Mouse (Mus musculus): ENCODE data around the gene Ttc13. TPM values are rescaled to one million over a fixed set of nuclear protein-coding genes. Genes with fewer than 3 reads are reported as not detected.
A peak's percentile ranks its signal among the peaks of the same experiment; 100 is the strongest.

The Ttc13 gene
- polyA plus RNA-seq, 1 experiment from 2014 or later, result 44.3 TPM

GRCm38 (mm10) chr8:124672345-124672744, 49.4 kb downstream of the Ttc13 start:
- Histone ChIP-seq H3K9me3 (no peaks in the 10 kb centered on the region), H3K27me3 (no peaks in the 10 kb centered on the region), H3K27ac (no peak overlapping the region), H3K4me3 (no peak overlapping the region), H3K4me1 (0 out of 2 replicates have a peak, but pooled peaks cover 3% of the 10 kb centered on the region), H3K36me3 (peaks cover 59% of the 10 kb centered on the region), H3K4me2 (replicated peaks) (no peak overlapping the region), H3K9ac (no peak overlapping the region)
- ATAC-seq (ENCODE audit: low FRiP score, low read depth), result no peak
- 85% methylated on average over 2 of the region's 2 CpGs for WGBS

DNA sequence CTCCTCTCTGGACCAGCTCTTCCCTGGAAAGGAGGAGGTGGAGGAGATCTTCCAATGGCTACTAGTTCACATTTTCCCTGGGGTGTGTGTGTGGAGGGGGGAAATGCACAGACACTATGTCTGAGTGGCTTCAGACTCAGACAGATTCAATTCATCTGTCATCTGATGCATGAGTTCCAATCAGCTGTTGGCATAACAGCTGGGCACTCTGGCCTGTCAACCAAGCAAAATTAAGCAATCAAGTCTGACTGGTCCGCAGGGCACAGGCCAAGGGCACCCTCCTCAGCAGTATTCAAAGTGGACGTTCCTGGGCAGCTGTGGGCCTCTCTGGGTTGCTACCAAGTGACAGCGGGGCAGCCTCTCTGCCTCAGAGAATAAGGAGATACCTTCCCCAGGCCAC, 53.0 kb downstream of the Ttc13 start:
- 81% methylated on average over 3 of the region's 3 CpGs for WGBS
- ATAC-seq (ENCODE audit: low FRiP score, low read depth), result no peak
- no peaks in the 10 kb centered on the region for H3K27me3 ChIP-seq
- H3K9me3 ChIP-seq, result no peaks in the 10 kb centered on the region
- no peak overlapping the region; the same call in 1 of the 2 replicates for H3K9ac ChIP-seq
- H3K27ac ChIP-seq, result no peak overlapping the region
- H3K4me2 ChIP-seq (replicated peaks), result no peak overlapping the region
- H3K4me3 ChIP-seq, result no peak overlapping the region
- peaks cover 28% of the 10 kb centered on the region for H3K36me3 ChIP-seq
- H3K4me1 ChIP-seq, result peaks cover 6% of the 10 kb centered on the region

- ATAC-seq (ENCODE audit: low FRiP score, low read depth), result no peak
- no peak overlapping the region for H3K9ac ChIP-seq
- H3K9me3 ChIP-seq, result no peaks in the 10 kb centered on the region
- H3K4me1 ChIP-seq, result peaks cover 38% of the 10 kb centered on the region
- H3K27me3 ChIP-seq, result no peaks in the 10 kb centered on the region
- H3K4me2 ChIP-seq (replicated peaks), result no peak overlapping the region
- no peak overlapping the region for H3K4me3 ChIP-seq
- no peaks in the 10 kb centered on the region for H3K36me3 ChIP-seq
- WGBS, result 74% methylated on average over 3 of the region's 3 CpGs
- no peak overlapping the region for H3K27ac ChIP-seq
Observed at GRCm38 (mm10) chr8:124664414-124664813, 57.4 kb downstream of the Ttc13 start.

DNA sequence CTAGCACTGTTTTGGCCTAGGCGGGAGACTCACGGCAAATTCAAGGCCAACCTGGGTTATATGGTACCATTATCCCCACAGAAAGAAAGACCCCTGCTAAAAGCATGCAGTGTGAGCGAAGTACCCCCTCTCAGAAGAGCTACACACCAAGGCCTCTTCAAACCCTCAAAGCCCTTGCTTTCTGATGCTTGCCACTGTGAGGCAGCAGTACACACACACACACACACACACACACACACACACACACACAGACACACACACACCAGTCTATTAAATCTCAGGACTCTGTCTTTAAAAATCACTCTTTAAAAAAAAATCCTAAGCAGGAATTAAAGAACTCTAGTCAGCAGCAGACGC, 57.9 kb downstream of the Ttc13 start:
- Histone ChIP-seq H3K4me1 (peaks cover 40% of the 10 kb centered on the region), H3K9ac (peak overlapping the region; percentile 93), H3K27ac (peak overlapping the region; percentile 86), H3K36me3 (no peaks in the 10 kb centered on the region), H3K4me2 (replicated peaks) (peak overlapping the region; percentile 88), H3K4me3 (peak overlapping the region; percentile 93), H3K9me3 (no peaks in the 10 kb centered on the region), H3K27me3 (no peaks in the 10 kb centered on the region)
- ATAC-seq (ENCODE audit: low FRiP score, low read depth), result 0 out of 2 replicates have a peak, but pooled peaks have one; percentile 6
- 43% methylated on average over 4 of the region's 4 CpGs for WGBS

GRCm38 (mm10) chr8:124663112-124663873, 58.5 kb downstream of the Ttc13 start, which contains the start of gene 2310022B05Rik:
2310022B05Rik (minus strand) TSS chr8:124663369.
- Histone ChIP-seq H3K27ac (peak within 1 kb of the TSS; percentile 86), H3K36me3 (peaks cover 2% of the 10 kb centered on the region; the same call in 1 of the 2 replicates), H3K4me1 (peaks cover 45% of the 10 kb centered on the region), H3K4me2 (replicated peaks) (peak within 1 kb of the TSS; percentile 88), H3K9ac (peak within 1 kb of the TSS; percentile 93), H3K9me3 (no peaks in the 10 kb centered on the region), H3K4me3 (peak within 1 kb of the TSS; percentile 93), H3K27me3 (no peaks in the 10 kb centered on the region)
- 1% methylated on average over 60 of the region's 69 CpGs for WGBS
- peak; percentile 93 for ATAC-seq (ENCODE audit: low FRiP score, low read depth)

DNA sequence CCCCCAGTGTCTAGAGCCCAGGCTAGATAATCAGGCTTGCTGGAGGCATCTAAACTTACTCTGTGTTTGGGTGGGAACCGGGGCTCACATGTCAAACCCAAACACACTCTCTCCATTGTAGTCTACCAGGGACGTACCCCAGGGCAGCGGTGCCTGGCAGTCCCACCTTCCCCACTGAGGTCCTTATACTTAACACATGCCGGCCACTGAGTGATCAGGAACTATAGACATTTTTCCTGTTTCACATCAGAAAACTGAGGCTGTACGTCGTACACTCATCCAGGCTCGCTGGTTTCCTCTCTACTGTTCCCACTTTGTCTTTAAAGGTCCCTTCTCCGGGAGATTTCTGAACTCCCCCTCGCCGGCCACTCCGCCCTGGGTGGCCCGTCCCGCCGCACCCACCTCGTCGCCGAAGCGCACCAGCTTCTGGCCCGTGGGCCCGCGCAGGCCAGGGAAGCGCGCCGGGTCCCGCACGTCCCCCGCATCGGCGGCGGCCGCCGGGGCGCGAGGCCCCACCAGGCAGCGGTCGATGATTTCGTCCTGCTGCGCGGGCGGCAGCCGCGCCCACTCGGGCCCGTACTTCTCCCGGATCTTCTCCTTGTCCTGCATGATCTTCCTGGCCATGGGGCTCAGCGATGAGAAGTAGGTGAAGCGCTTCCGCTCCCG, 59.2 kb downstream of the Ttc13 start:
- Histone ChIP-seq H3K4me1 (peaks cover 49% of the 10 kb centered on the region), H3K4me2 (replicated peaks) (peak overlapping the region; percentile 88), H3K36me3 (peaks cover 6% of the 10 kb centered on the region), H3K9ac (peak overlapping the region; percentile 93), H3K27me3 (no peaks in the 10 kb centered on the region), H3K4me3 (peak overlapping the region; percentile 93), H3K27ac (peak overlapping the region; percentile 86), H3K9me3 (no peaks in the 10 kb centered on the region)
- ATAC-seq (ENCODE audit: low FRiP score, low read depth), result peak; percentile 37
- WGBS, result under 1% methylated on average over 49 of the region's 49 CpGs

DNA sequence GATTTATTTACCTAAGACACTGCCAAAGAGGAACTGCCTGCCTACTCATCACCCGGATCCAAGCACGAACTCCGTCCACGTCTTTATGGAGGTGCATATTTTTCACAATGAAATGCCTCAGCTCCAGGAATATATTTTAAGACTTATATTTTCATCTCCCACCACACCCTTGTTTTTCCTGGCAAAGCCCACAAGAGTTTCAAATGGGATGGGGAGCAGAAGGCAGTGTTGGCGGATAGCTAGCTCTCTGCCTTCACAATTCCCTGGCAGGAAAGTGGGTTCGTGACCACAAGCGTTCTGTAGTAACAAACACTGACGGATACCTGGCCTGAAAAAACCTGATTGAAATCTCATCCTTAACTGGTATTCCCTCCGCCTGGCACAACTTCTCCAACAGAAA, 60.0 kb downstream of the Ttc13 start:
- 42% methylated on average over 9 of the region's 9 CpGs for whole genome bisulfite sequencing
- no peaks in the 10 kb centered on the region for H3K9me3 ChIP-seq
- peaks cover 49% of the 10 kb centered on the region for H3K4me1 ChIP-seq
- peak overlapping the region; percentile 88 for H3K4me2 ChIP-seq (replicated peaks)
- peaks cover 13% of the 10 kb centered on the region for H3K36me3 ChIP-seq
- peak overlapping the region; percentile 93 for H3K4me3 ChIP-seq
- peak overlapping the region; percentile 93 for H3K9ac ChIP-seq
- H3K27me3 ChIP-seq, result no peaks in the 10 kb centered on the region
- no peak overlapping the region for H3K27ac ChIP-seq
- no peak for ATAC-seq (ENCODE audit: low FRiP score, low read depth)

DNA sequence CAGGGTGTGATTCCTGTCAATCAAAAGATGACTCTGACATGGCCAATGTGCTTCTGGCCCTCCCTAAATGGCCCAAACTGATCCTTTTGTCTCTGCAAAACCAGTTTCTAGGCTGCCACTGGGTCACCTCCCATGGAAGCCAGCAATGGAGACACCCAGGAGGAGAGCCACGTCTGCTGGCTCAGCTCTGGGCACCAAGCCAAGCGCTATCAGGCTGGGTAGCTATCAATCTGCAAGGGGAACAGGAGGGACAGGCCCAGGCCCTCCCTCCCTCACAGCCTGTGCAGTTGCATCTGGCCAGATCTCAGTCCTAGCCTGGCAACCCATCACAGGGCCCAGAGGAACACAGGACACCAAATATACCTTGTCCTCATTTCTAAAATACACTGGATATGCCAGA, 63.4 kb downstream of the Ttc13 start:
- H3K27me3 ChIP-seq, result no peaks in the 10 kb centered on the region
- ATAC-seq (ENCODE audit: low FRiP score, low read depth), result no peak
- H3K36me3 ChIP-seq, result peaks cover 25% of the 10 kb centered on the region
- H3K9ac ChIP-seq, result no peak overlapping the region; the same call in 1 of the 2 replicates
- no peaks in the 10 kb centered on the region for H3K9me3 ChIP-seq
- H3K4me1 ChIP-seq, result peaks cover 71% of the 10 kb centered on the region
- H3K27ac ChIP-seq, result no peak overlapping the region; the same call in 1 of the 2 replicates
- H3K4me2 ChIP-seq (replicated peaks), result no peak overlapping the region
- WGBS, result 42% methylated on average over 2 of the region's 2 CpGs
- no peak overlapping the region for H3K4me3 ChIP-seq

DNA sequence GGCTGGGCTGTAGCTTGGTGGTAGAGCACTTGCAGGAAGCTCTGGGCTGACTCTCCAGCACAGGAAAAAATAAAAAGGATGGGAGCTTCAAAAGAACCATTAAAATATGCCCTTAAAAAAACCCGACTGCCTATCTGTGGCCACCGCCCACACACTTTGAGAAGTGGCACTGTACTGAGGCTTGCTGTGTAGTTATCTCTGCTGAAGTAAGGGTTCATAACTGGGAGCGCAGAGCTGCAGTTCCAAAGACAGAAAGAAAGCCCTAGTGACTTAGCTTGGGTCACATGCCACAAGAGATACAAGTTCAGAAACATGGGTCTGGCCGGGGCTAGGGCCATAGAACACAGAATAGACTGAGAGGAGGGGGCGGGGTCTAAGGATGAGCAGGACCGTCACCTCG, 63.8 kb downstream of the Ttc13 start:
- no peak for ATAC-seq (ENCODE audit: low FRiP score, low read depth)
- Histone ChIP-seq H3K9me3 (no peaks in the 10 kb centered on the region), H3K27me3 (no peaks in the 10 kb centered on the region), H3K4me2 (replicated peaks) (no peak overlapping the region), H3K9ac (no peak overlapping the region), H3K27ac (no peak overlapping the region), H3K36me3 (peaks cover 25% of the 10 kb centered on the region), H3K4me3 (no peak overlapping the region), H3K4me1 (peaks cover 75% of the 10 kb centered on the region)
- WGBS, result 85% methylated on average over 7 of the region's 7 CpGs

DNA sequence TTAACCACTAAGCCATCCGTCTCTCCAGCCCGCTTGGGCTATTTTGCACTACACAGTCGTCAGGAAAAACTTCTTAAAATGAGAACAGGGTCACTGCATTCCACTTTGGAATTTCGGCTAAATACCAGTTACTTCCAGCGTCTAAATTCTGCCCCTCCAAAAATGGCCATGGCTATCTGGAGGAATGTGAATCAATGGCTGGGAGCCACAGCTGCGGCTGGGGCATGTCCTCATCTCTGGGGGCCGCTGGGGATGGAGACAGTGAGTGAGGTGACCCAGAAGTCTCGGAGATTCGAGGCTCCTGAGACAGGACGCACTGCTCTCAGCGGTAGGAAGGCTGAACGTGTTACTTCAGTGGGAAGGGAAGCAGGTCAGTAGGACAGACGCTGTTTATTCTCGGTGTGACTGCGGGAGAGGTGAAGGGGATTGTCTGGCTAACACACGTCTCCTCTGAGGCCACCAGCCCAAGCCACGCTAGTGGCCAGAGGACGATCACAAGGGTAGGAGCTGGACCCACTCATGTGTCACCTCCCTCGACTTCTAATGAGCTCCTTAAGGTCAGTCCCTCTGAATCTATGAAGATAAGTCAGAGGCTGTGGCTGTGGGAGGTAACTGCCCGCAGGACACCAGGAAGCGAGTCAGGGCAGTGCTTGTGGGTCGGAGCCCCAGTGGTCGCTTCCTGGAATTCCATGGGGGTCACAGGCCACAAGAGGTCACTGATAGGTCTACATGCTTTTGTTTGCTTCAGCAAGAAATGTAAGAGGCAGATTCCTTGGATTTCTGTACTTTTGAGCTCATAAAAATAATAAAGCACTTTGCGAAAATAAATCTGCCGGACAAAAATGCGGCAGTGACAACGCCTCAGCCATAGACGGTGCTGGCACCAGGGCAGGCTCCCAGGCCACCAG, 68.0 kb downstream of the Ttc13 start:
- H3K9ac ChIP-seq, result no peak overlapping the region
- H3K4me1 ChIP-seq, result peaks cover 61% of the 10 kb centered on the region
- H3K9me3 ChIP-seq, result no peaks in the 10 kb centered on the region
- 62% methylated on average over 28 of the region's 28 CpGs for WGBS
- peak overlapping the region; percentile 78; the same call in 1 of the 2 replicates for H3K27ac ChIP-seq
- no peak overlapping the region for H3K4me2 ChIP-seq (replicated peaks)
- no peak for ATAC-seq (ENCODE audit: low FRiP score, low read depth)
- no peak overlapping the region for H3K4me3 ChIP-seq
- H3K36me3 ChIP-seq, result peaks cover 41% of the 10 kb centered on the region
- H3K27me3 ChIP-seq, result no peaks in the 10 kb centered on the region

DNA sequence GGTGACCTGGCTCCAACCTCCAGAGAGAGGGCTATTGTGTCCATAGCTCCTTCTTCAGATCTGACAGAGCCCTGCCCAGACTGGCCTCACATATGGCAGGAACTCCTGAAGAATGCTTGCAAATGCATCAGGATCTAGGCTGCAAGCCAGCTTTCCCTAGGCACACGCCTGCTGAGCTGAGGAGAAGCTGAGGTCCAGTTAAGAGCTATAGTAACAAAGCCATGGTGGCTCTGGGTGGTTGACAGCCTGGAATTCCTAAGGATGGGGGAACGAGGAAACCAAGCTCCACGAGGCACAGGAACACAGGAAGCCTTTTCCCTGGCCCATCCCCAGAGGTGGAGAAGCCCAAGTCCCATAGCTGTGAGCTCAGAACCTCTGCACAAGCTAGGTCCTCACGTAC, 69.2 kb downstream of the Ttc13 start:
- H3K9ac ChIP-seq, result 0 out of 2 replicates have a peak overlapping the region, but pooled peaks have one; percentile 15

More for the DNA sequence above, 69.2 kb downstream of the Ttc13 start:
- H3K27me3 ChIP-seq, result no peaks in the 10 kb centered on the region
- WGBS, result 18% methylated on average over 4 of the region's 4 CpGs
- H3K4me3 ChIP-seq, result no peak overlapping the region
- peak overlapping the region; percentile 78 for H3K27ac ChIP-seq
- peak; percentile 61; the same call in 1 of the 2 replicates for ATAC-seq (ENCODE audit: low FRiP score, low read depth)
- peaks cover 57% of the 10 kb centered on the region for H3K4me1 ChIP-seq
- peaks cover 35% of the 10 kb centered on the region for H3K36me3 ChIP-seq
- H3K9me3 ChIP-seq, result no peaks in the 10 kb centered on the region
- H3K4me2 ChIP-seq (replicated peaks), result peak overlapping the region; percentile 16
